Mouse (Mus musculus) heart, postnatal 0 days (tissue): ENCODE results near the gene Cldn14.

Experiments used
- CTCF ChIP-seq: IDR thresholded peaks from 2 replicates; pipeline ENCODE4 v1.5.1; 2016; ENCODE audit warnings: antibody characterized with exemption, control low read depth, low read depth
- EP300 ChIP-seq: IDR thresholded peaks from 2 replicates; pipeline ENCODE4 v1.6.1; 2016; ENCODE audit warnings: antibody characterized with exemption, low read depth

- TF ChIP-seq CTCF (no peak), EP300 (no peak)
Measured at GRCm38 (mm10) chr16:93890948-93891604, 117.6 kb downstream of the Cldn14 start.
